Mouse (Mus musculus): ENCODE results near the gene Calml4. TPM values are rescaled to one million over a fixed set of nuclear protein-coding genes. Genes with fewer than 3 reads are reported as not detected.
"Not testable (repeated sequence)": the region's sequence is repeated elsewhere in the genome, so short reads cannot be mapped to it uniquely, and the experiment has no call there.

Calml4 gene
- total and polyA plus RNA-seq, 2 experiments from 2014 or later, result 2.6 to 13.0 TPM

GRCm38 (mm10) chr9:62844461-62844860 lies 13.4 kb upstream of the Calml4 start:
- Histone ChIP-seq H3K36me3 (ENCODE audit: insufficient read depth) (no peaks in the 10 kb centered on the region), H3K27ac (ENCODE audit: low read depth, low read length) (no peak overlapping the region), H3K4me2 (ENCODE audit: low read depth) (no peak overlapping the region), H3K4me3 (ENCODE audit: low read depth, low read length) (no peak overlapping the region), H3K9ac (no peak overlapping the region), H3K27me3 (ENCODE audit: insufficient read depth, low read length) (no peaks in the 10 kb centered on the region), H3K9me3 (ENCODE audit: low read length) (no peaks in the 10 kb centered on the region), H3K4me1 (ENCODE audit: insufficient read depth) (no peaks in the 10 kb centered on the region; the same call in 1 of the 2 replicates)
- 97% methylated on average over 5 of the region's 5 CpGs for WGBS
- TF ChIP-seq CTCF (IDR thresholded peaks at IDR 0.05; ENCODE audit: low read depth), result no peak
- no peak for DNase-seq
- ATAC-seq, result no peak

DNA sequence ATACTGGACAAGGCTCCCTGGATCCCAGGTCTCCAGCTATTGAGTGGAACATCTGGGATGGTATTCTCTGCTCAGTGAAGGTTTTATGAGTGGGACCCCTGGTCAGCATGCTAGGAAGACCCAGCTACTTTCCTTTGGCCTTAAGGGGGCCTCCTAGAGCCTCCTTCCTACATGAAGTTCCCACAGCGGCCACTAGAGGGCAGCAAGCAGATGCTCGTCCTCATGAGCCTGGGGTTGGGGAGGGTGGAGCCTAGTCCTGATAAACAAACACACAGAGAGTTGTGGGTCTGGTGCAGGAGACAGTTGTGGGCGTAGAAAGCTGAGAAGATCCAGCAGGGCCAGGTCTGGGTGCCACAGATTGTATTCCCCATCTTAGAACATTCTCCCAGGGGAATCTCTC lies 10.2 kb upstream of the Calml4 start:
- Histone ChIP-seq H3K36me3 (ENCODE audit: insufficient read depth) (no peaks in the 10 kb centered on the region), H3K9me3 (ENCODE audit: low read length) (no peaks in the 10 kb centered on the region), H3K9ac (no peak overlapping the region), H3K4me1 (ENCODE audit: insufficient read depth) (no peaks in the 10 kb centered on the region), H3K27me3 (ENCODE audit: insufficient read depth, low read length) (no peaks in the 10 kb centered on the region), H3K4me3 (ENCODE audit: low read depth, low read length) (no peak overlapping the region), H3K27ac (ENCODE audit: low read depth, low read length) (no peak overlapping the region), H3K4me2 (ENCODE audit: low read depth) (no peak overlapping the region)
- peak; percentile 99 for TF ChIP-seq CTCF (IDR thresholded peaks at IDR 0.05; ENCODE audit: low read depth)
- ATAC-seq, result peak; percentile 80
- peak; percentile 90 for DNase-seq
- WGBS, result 2% methylated on average over 3 of the region's 3 CpGs

DNA sequence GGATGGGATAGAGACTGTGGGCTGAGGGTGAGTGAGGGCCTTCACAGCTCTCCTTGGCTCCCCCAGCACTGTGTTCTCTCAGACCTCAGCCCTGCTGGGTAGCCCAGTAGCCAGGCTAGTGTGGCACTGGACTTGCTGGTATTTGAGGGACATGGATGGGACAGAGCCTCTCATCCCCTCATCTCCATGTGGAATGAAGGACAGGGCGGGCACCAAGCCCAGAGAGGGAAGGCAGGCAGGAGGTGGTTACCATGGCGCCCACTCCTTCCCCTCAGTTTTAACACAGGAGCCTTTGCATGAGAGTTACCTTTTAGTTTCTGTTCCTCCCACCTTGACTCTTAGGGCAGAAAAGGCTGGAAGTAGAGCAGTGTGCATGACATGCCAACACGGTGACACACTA lies 9.2 kb upstream of the Calml4 start:
- WGBS, result 82% methylated on average over 3 of the region's 3 CpGs
- TF ChIP-seq CTCF (IDR thresholded peaks at IDR 0.05; ENCODE audit: low read depth), result no peak
- H3K4me3 ChIP-seq (ENCODE audit: low read depth, low read length), result no peak overlapping the region
- H3K9me3 ChIP-seq (ENCODE audit: low read length), result no peaks in the 10 kb centered on the region
- H3K4me2 ChIP-seq (ENCODE audit: low read depth), result no peak overlapping the region
- H3K4me1 ChIP-seq (ENCODE audit: insufficient read depth), result no peaks in the 10 kb centered on the region
- H3K27ac ChIP-seq (ENCODE audit: low read depth, low read length), result no peak overlapping the region
- no peak overlapping the region for H3K9ac ChIP-seq
- DNase-seq (no peak), ATAC-seq (no peak)
- H3K27me3 ChIP-seq (ENCODE audit: insufficient read depth, low read length), result no peaks in the 10 kb centered on the region
- H3K36me3 ChIP-seq (ENCODE audit: insufficient read depth), result no peaks in the 10 kb centered on the region

GRCm38 (mm10) chr9:62851571-62851970 lies 6.3 kb upstream of the Calml4 start:
- no peaks in the 10 kb centered on the region for H3K36me3 ChIP-seq (ENCODE audit: insufficient read depth)
- H3K9ac ChIP-seq, result no peak overlapping the region
- WGBS, result 77% methylated on average over 2 of the region's 2 CpGs
- no peaks in the 10 kb centered on the region for H3K4me1 ChIP-seq (ENCODE audit: insufficient read depth)
- no peaks in the 10 kb centered on the region for H3K27me3 ChIP-seq (ENCODE audit: insufficient read depth, low read length)
- no peaks in the 10 kb centered on the region for H3K9me3 ChIP-seq (ENCODE audit: low read length)
- no peak for ATAC-seq
- DNase-seq, result no peak
- H3K4me3 ChIP-seq (ENCODE audit: low read depth, low read length), result no peak overlapping the region
- TF ChIP-seq CTCF (IDR thresholded peaks at IDR 0.05; ENCODE audit: low read depth), result no peak
- no peak overlapping the region for H3K27ac ChIP-seq (ENCODE audit: low read depth, low read length)
- no peak overlapping the region for H3K4me2 ChIP-seq (ENCODE audit: low read depth)

DNA sequence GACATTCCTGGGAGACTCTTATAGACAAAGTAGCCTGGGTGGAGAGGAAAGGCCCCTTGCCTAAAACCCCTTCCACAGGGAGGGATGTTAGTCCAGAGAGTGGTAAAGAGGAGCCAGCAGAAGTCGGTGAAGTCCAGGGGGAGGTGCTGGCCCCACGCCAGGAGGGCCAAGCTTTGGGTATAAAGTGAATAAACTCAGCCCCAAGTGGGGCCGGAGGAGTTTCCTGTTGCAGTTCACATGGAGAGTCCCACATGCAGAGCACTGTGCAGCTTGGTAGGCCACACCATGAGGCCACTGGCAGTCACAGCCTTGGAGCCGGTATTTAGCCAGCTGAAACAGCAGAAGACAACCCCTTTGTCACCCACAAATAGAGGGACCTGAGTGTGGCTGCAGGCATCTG lies 3.4 kb upstream of the Calml4 start:
- no peaks in the 10 kb centered on the region for H3K4me1 ChIP-seq (ENCODE audit: insufficient read depth)
- H3K36me3 ChIP-seq (ENCODE audit: insufficient read depth), result no peaks in the 10 kb centered on the region
- no peaks in the 10 kb centered on the region for H3K27me3 ChIP-seq (ENCODE audit: insufficient read depth, low read length)
- H3K9me3 ChIP-seq (ENCODE audit: low read length), result no peaks in the 10 kb centered on the region
- WGBS, result 46% methylated on average over 4 of the region's 4 CpGs
- H3K4me2 ChIP-seq (ENCODE audit: low read depth), result no peak overlapping the region
- no peak overlapping the region for H3K27ac ChIP-seq (ENCODE audit: low read depth, low read length)
- DNase-seq (no peak), ATAC-seq (no peak)
- H3K9ac ChIP-seq, result no peak overlapping the region
- no peak for TF ChIP-seq CTCF (IDR thresholded peaks at IDR 0.05; ENCODE audit: low read depth)
- H3K4me3 ChIP-seq (ENCODE audit: low read depth, low read length), result no peak overlapping the region

DNA sequence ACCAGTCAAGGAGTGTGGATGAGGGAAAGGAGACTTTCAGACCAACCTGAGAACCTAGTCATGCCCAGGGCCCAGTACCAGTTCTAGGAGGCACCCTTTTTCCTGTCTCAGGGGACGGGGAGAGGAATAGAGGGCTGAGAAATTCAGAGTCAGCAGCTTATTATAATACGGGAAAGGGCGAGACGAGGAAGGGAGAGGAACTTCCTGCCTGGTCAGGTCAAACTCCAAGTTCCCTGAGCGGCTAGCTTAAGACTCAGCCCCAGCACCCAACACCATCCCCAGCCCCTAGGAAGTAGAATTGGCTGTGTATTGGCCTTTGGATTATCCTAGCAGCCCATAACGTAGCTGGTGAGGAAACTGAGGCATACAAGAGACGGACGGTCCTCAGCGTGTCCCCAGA lies 664 bp upstream of the Calml4 start:
- no peaks in the 10 kb centered on the region for H3K27me3 ChIP-seq (ENCODE audit: insufficient read depth, low read length)
- ATAC-seq (no peak), DNase-seq (no peak)
- no peaks in the 10 kb centered on the region for H3K36me3 ChIP-seq (ENCODE audit: insufficient read depth)
- H3K4me2 ChIP-seq (ENCODE audit: low read depth), result no peak overlapping the region
- no peak overlapping the region for H3K9ac ChIP-seq
- H3K9me3 ChIP-seq (ENCODE audit: low read length), result no peaks in the 10 kb centered on the region
- TF ChIP-seq CTCF (IDR thresholded peaks at IDR 0.05; ENCODE audit: low read depth), result no peak
- H3K4me1 ChIP-seq (ENCODE audit: insufficient read depth), result no peaks in the 10 kb centered on the region
- no peak overlapping the region for H3K4me3 ChIP-seq (ENCODE audit: low read depth, low read length)
- 84% methylated on average over 9 of the region's 9 CpGs for WGBS
- no peak overlapping the region for H3K27ac ChIP-seq (ENCODE audit: low read depth, low read length)

DNA sequence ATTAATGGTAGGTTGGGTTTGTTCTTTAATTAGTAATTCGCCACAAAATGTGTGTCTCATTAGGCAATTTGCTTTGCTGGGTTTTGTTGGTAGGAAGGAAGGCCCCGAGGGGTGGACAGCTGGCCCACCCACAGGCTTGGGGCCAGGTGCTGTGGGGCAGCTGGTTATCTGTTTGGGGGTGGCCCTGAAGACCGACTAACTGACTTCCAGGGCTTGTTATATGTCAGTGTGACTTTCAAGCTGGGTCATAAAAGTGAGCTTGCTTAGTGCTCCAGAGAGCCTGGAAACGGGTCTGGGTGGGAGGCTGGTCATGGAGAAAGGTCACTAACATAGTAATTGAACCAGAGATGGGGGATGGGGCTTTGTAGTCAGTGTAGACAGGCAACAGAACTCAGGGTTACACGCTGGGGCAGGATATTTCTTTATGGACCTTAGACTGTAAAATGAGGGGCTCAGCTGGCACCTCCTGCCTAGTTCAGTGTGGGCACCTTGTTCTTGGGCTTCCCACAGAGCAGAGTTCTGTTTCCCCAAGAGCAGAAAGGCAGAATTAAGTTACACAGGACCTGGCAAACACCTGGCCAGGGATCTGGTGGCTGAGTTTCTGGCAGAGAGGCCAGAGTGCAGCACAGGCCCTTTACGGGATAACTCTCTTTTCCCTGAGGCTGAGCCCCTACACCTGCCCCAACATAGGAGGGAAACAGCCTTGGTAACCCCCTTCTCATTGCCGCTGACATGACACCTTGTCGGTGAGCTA lies 563 bp downstream of the Calml4 start:
- Histone ChIP-seq H3K4me2 (ENCODE audit: low read depth) (no peak overlapping the region), H3K9ac (no peak overlapping the region), H3K9me3 (ENCODE audit: low read length) (no peaks in the 10 kb centered on the region), H3K27me3 (ENCODE audit: insufficient read depth, low read length) (no peaks in the 10 kb centered on the region), H3K4me3 (ENCODE audit: low read depth, low read length) (no peak overlapping the region), H3K36me3 (ENCODE audit: insufficient read depth) (no peaks in the 10 kb centered on the region), H3K27ac (ENCODE audit: low read depth, low read length) (no peak overlapping the region), H3K4me1 (ENCODE audit: insufficient read depth) (no peaks in the 10 kb centered on the region)
- no peak for DNase-seq
- TF ChIP-seq CTCF (IDR thresholded peaks at IDR 0.05; ENCODE audit: low read depth), result no peak
- 48% methylated on average over 8 of the region's 8 CpGs for WGBS
- no peak for ATAC-seq

DNA sequence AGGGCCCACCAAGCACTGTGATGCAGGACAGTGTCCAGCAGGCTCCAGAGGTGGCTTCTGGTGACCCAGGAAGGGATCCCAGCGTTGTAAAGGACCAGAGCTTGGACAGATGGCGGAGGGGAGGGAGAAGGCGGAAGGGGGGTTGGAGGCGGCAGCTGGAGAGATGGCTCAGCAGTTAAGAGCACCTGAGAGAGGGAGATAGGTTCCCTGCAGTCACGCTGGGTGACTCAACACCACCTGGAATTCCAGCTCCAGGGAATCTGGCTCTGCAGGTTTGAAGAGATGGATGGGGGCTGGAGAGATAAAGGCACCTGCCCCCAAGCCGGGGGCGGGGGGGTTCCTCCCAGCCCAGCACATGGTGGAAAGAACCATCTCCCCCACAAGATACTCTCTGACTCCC lies 2.2 kb downstream of the Calml4 start:
- not testable (repeated sequence) for H3K36me3 ChIP-seq (ENCODE audit: insufficient read depth); DNase-seq; ATAC-seq; H3K4me2 ChIP-seq (ENCODE audit: low read depth); H3K27me3 ChIP-seq (ENCODE audit: insufficient read depth, low read length); H3K4me3 ChIP-seq (ENCODE audit: low read depth, low read length); H3K4me1 ChIP-seq (ENCODE audit: insufficient read depth); H3K9ac ChIP-seq; H3K9me3 ChIP-seq (ENCODE audit: low read length); H3K27ac ChIP-seq (ENCODE audit: low read depth, low read length)
- 73% methylated on average over 6 of the region's 7 CpGs for WGBS
